Mouse (Mus musculus): Measurements from ENCODE around the gene Tnfsf9. TPM values are rescaled to one million over a fixed set of nuclear protein-coding genes. Genes with fewer than 3 reads are reported as not detected.

Tnfsf9 gene
- polyA plus RNA-seq, 1 experiment from 2014 or later = 10.4 TPM

DNA sequence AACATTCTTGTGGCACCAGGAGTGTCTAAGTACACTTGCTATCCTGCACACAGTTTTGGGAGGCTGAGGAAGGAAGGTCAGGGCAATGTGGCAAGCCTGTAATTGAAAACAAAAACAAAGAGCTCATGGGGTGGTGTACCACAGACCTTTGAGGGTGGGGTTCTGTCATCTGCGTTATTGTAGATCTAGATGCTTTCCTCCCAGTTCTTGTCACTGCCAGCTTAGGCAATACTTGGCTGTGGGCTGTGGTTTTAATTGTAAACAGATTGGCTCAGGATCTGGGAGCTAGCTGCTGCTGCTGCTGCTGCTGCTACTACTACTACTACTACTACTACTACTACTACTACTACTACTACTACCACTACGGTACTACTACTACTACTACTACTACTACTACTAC, 2.8 kb upstream of the Tnfsf9 start:
- no peak overlapping the region for H3K27ac ChIP-seq (ENCODE audit: low read depth)
- H3K9ac ChIP-seq (ENCODE audit: low read length) = no peak overlapping the region
- H3K9me3 ChIP-seq (ENCODE audit: control insufficient read depth, low read length) = no peaks in the 10 kb centered on the region
- H3K4me2 ChIP-seq (ENCODE audit: low read length) = no peak overlapping the region
- H3K36me3 ChIP-seq (ENCODE audit: control insufficient read depth, insufficient read depth, low read length) = no peaks in the 10 kb centered on the region
- 84% methylated on average over 2 of the region's 2 CpGs for WGBS
- DNase-seq (ENCODE audit: low spot score) (no peak), ATAC-seq (replicated peaks; ENCODE audit: low FRiP score, low TSS enrichment, low read depth) (no peak)
- peaks cover 17% of the 10 kb centered on the region for H3K4me1 ChIP-seq (replicated peaks; ENCODE audit: control insufficient read depth, insufficient read depth, low read length)
- no peak overlapping the region for H3K4me3 ChIP-seq (ENCODE audit: low read depth, low read length)
- no peaks in the 10 kb centered on the region for H3K27me3 ChIP-seq (replicated peaks; ENCODE audit: control insufficient read depth, insufficient read depth, low read length)

DNA sequence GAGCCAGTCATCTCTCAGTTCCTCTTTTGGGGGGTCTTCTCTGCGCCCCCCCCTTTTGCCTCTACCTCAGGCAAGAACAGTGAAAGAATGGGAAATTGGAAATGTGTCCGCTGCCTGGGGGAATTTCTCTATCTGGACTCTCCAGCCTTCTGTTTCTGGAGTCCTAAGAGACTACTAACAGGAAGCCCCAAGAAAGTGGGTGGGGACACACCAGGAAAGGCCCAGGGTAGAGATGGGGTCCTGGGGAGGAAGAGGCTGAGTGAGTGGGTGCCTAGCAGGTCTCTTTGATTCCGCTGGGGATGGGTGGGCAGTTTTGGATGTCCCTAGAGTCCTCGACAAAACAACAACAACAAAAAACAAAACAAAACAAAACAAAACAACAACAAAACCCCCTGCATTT, 629 bp upstream of the Tnfsf9 start:
- Histone ChIP-seq H3K36me3 (ENCODE audit: control insufficient read depth, insufficient read depth, low read length) (no peaks in the 10 kb centered on the region), H3K27me3 (replicated peaks; ENCODE audit: control insufficient read depth, insufficient read depth, low read length) (no peaks in the 10 kb centered on the region), H3K9ac (ENCODE audit: low read length) (peak overlapping the region; percentile 59; the same call in 1 of the 2 replicates), H3K4me1 (replicated peaks; ENCODE audit: control insufficient read depth, insufficient read depth, low read length) (peaks cover 17% of the 10 kb centered on the region), H3K4me3 (ENCODE audit: low read depth, low read length) (peak overlapping the region; percentile 63), H3K9me3 (ENCODE audit: control insufficient read depth, low read length) (no peaks in the 10 kb centered on the region), H3K27ac (ENCODE audit: low read depth) (no peak overlapping the region), H3K4me2 (ENCODE audit: low read length) (peak overlapping the region; percentile 60)
- no peak for DNase-seq (ENCODE audit: low spot score)
- 30% methylated on average over 4 of the region's 4 CpGs for WGBS
- ATAC-seq (replicated peaks; ENCODE audit: low FRiP score, low TSS enrichment, low read depth) = no peak

DNA sequence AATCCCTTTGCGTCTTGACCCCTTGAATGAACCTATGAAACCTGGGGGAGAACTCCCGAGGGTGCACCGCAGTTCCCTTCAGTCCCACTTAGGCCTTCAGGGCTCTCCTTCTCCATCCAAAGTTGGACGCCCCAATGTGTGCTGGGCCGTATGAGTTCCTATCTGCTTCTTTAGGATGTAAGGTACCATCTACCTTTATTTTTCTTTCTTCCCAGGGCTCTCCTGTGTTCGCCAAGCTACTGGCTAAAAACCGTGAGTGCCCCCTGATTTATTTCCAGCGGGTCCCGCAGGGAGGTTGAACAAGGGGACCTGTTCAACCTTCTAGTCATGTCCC, 877 bp downstream of the Tnfsf9 start:
- H3K27me3 ChIP-seq (replicated peaks; ENCODE audit: control insufficient read depth, insufficient read depth, low read length) = no peaks in the 10 kb centered on the region
- H3K9ac ChIP-seq (ENCODE audit: low read length) = peak overlapping the region; percentile 59
- H3K4me3 ChIP-seq (ENCODE audit: low read depth, low read length) = peak overlapping the region; percentile 63
- DNase-seq (ENCODE audit: low spot score) = no peak
- H3K27ac ChIP-seq (ENCODE audit: low read depth) = no peak overlapping the region
- 11% methylated on average over 9 of the region's 9 CpGs for WGBS
- H3K4me1 ChIP-seq (replicated peaks; ENCODE audit: control insufficient read depth, insufficient read depth, low read length) = peaks cover 17% of the 10 kb centered on the region
- no peaks in the 10 kb centered on the region for H3K36me3 ChIP-seq (ENCODE audit: control insufficient read depth, insufficient read depth, low read length)
- H3K4me2 ChIP-seq (ENCODE audit: low read length) = peak overlapping the region; percentile 60
- ATAC-seq (replicated peaks; ENCODE audit: low FRiP score, low TSS enrichment, low read depth) = no peak
- H3K9me3 ChIP-seq (ENCODE audit: control insufficient read depth, low read length) = no peaks in the 10 kb centered on the region

DNA sequence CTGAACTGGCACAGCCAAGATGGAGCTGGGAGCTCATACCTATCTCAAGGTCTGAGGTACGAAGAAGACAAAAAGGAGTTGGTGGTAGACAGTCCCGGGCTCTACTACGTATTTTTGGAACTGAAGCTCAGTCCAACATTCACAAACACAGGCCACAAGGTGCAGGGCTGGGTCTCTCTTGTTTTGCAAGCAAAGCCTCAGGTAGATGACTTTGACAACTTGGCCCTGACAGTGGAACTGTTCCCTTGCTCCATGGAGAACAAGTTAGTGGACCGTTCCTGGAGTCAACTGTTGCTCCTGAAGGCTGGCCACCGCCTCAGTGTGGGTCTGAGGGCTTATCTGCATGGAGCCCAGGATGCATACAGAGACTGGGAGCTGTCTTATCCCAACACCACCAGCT, 1.9 kb downstream of the Tnfsf9 start:
- 86% methylated on average over 5 of the region's 5 CpGs for WGBS
- Histone ChIP-seq H3K4me2 (ENCODE audit: low read length) (no peak overlapping the region), H3K9ac (ENCODE audit: low read length) (no peak overlapping the region), H3K4me3 (ENCODE audit: low read depth, low read length) (no peak overlapping the region), H3K27ac (ENCODE audit: low read depth) (no peak overlapping the region), H3K36me3 (ENCODE audit: control insufficient read depth, insufficient read depth, low read length) (no peaks in the 10 kb centered on the region), H3K9me3 (ENCODE audit: control insufficient read depth, low read length) (no peaks in the 10 kb centered on the region), H3K27me3 (replicated peaks; ENCODE audit: control insufficient read depth, insufficient read depth, low read length) (no peaks in the 10 kb centered on the region), H3K4me1 (replicated peaks; ENCODE audit: control insufficient read depth, insufficient read depth, low read length) (peaks cover 17% of the 10 kb centered on the region)
- ATAC-seq (replicated peaks; ENCODE audit: low FRiP score, low TSS enrichment, low read depth) = no peak
- DNase-seq (ENCODE audit: low spot score) = no peak

DNA sequence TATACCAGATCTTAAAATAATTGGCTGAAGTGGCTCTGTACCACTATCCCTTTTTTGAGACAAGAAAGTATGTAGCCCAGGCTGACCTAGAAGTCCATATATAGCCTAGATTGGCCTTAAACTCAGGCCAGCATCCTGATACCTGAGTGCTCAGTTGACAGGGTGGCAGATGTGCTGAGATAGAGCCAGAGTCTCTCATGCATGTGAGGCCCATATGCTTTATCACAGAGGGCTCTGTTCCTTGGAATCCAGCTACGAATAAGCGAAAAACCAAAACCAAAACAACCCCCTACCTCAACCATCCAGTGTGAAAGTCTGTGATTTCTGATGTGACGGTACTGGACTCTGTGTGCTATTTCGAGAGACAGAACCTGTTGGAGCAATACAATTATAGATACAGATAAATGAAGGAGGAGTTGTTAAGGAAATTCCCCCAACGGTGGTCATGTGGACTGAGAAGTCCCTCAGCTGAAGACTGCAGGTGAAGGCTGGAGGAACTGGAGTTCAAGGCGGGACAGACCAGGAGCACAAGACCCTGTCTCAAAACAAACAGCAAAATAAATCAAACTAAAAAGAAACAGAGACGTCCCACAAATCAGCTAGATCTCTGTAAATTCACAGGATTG, 3.0 kb downstream of the Tnfsf9 start:
- Histone ChIP-seq H3K36me3 (ENCODE audit: control insufficient read depth, insufficient read depth, low read length) (no peaks in the 10 kb centered on the region), H3K27ac (ENCODE audit: low read depth) (no peak overlapping the region), H3K27me3 (replicated peaks; ENCODE audit: control insufficient read depth, insufficient read depth, low read length) (no peaks in the 10 kb centered on the region), H3K4me1 (replicated peaks; ENCODE audit: control insufficient read depth, insufficient read depth, low read length) (peaks cover 17% of the 10 kb centered on the region), H3K9me3 (ENCODE audit: control insufficient read depth, low read length) (no peaks in the 10 kb centered on the region), H3K9ac (ENCODE audit: low read length) (no peak overlapping the region), H3K4me3 (ENCODE audit: low read depth, low read length) (no peak overlapping the region), H3K4me2 (ENCODE audit: low read length) (no peak overlapping the region)
- WGBS = 78% methylated on average over 7 of the region's 7 CpGs
- ATAC-seq (replicated peaks; ENCODE audit: low FRiP score, low TSS enrichment, low read depth) (no peak), DNase-seq (ENCODE audit: low spot score) (no peak)

DNA sequence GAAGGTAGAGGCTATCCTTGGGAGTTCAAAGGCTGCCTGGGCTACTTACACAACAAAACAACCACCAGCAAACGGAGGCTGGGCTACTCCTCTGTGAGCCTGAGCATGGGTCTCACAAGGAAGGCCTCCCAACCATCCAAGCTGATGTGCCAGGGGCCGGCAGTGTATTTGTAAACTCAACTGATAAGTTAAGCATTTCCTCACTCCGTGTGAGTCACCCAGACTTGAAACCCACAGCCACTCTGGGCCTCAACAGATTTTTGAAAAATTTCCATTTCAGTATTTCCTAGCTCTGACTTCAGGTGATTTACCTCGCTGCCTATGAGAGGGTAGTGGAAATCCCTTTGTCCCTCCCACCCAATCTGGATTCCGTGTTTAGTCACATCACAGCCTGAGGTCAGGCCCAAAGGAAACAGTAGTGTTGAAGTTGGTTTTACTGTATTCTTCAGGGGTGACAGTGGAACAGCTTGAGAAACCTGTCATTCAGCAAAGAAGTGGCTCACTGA, 3.6 kb downstream of the Tnfsf9 start:
- no peak for ATAC-seq (replicated peaks; ENCODE audit: low FRiP score, low TSS enrichment, low read depth)
- H3K27ac ChIP-seq (ENCODE audit: low read depth) = no peak overlapping the region
- H3K9ac ChIP-seq (ENCODE audit: low read length) = no peak overlapping the region
- no peaks in the 10 kb centered on the region for H3K9me3 ChIP-seq (ENCODE audit: control insufficient read depth, low read length)
- 33% methylated on average over 5 of the region's 5 CpGs for WGBS
- H3K4me3 ChIP-seq (ENCODE audit: low read depth, low read length) = no peak overlapping the region
- H3K27me3 ChIP-seq (replicated peaks; ENCODE audit: control insufficient read depth, insufficient read depth, low read length) = no peaks in the 10 kb centered on the region
- H3K4me2 ChIP-seq (ENCODE audit: low read length) = no peak overlapping the region
- no peaks in the 10 kb centered on the region for H3K36me3 ChIP-seq (ENCODE audit: control insufficient read depth, insufficient read depth, low read length)
- no peak for DNase-seq (ENCODE audit: low spot score)
- peaks cover 17% of the 10 kb centered on the region for H3K4me1 ChIP-seq (replicated peaks; ENCODE audit: control insufficient read depth, insufficient read depth, low read length)

DNA sequence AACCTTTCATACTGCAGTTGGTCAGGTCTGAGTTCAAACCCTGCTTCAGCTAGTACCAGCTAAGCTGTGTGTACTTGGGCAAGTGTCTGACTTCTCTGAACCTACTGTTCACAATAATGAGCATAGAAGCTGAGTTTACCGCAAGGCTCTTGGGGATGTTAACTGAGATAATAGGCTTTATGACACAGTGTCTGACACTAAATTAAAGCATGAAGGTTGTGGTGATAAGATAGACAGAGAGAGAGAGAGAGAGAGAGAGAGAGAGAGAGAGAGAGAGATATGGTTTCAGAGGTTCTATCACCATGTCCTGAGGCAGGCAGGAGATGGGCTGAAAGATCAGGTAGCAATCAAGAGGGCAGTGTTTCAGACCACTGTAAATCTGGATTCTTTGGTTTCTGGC, 4.9 kb downstream of the Tnfsf9 start:
- Histone ChIP-seq H3K36me3 (ENCODE audit: control insufficient read depth, insufficient read depth, low read length) (no peaks in the 10 kb centered on the region), H3K4me2 (ENCODE audit: low read length) (no peak overlapping the region), H3K27ac (ENCODE audit: low read depth) (no peak overlapping the region), H3K27me3 (replicated peaks; ENCODE audit: control insufficient read depth, insufficient read depth, low read length) (no peaks in the 10 kb centered on the region), H3K9me3 (ENCODE audit: control insufficient read depth, low read length) (no peaks in the 10 kb centered on the region), H3K4me3 (ENCODE audit: low read depth, low read length) (no peak overlapping the region), H3K4me1 (replicated peaks; ENCODE audit: control insufficient read depth, insufficient read depth, low read length) (peaks cover 10% of the 10 kb centered on the region), H3K9ac (ENCODE audit: low read length) (no peak overlapping the region)
- ATAC-seq (replicated peaks; ENCODE audit: low FRiP score, low TSS enrichment, low read depth) (no peak), DNase-seq (ENCODE audit: low spot score) (no peak)
- WGBS = 86% methylated on average over 1 of the region's 1 CpGs

DNA sequence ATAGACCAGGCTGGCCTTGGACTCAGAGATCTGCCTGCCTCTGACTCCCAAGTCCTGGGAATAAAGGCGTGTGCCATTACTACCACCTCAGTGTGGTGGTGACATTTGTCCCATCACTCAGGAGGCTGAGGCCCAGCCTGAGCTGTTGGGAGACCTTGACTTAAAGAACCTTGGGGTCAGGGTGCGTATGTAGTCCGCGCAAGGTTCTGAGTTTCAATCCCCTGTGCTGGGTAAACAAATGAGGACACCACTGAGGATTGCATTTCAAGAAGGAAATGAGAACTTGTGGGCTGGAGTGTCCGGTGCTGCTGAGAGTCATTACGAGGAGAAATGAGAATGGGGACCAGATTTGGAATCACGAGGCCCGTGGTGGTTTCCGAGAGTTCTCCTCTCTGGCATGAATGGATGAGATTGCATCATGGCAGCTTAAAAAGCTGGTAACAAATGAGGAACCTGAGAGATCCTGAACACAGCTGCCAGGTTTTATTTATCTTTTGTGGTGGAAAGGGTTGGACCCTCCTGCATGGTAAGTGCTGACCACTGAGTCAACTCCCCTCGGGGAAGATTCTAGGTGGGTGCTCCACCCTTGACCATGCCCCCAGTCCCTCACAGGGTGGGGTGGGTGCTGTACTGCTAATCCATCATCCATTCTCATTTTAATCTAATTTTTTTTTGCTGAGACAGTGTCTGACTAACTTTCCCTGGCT, 7.8 kb downstream of the Tnfsf9 start:
- H3K4me1 ChIP-seq (replicated peaks; ENCODE audit: control insufficient read depth, insufficient read depth, low read length) = no peaks in the 10 kb centered on the region
- H3K4me2 ChIP-seq (ENCODE audit: low read length) = no peak overlapping the region
- no peaks in the 10 kb centered on the region for H3K36me3 ChIP-seq (ENCODE audit: control insufficient read depth, insufficient read depth, low read length)
- no peaks in the 10 kb centered on the region for H3K27me3 ChIP-seq (replicated peaks; ENCODE audit: control insufficient read depth, insufficient read depth, low read length)
- H3K4me3 ChIP-seq (ENCODE audit: low read depth, low read length) = no peak overlapping the region
- no peaks in the 10 kb centered on the region for H3K9me3 ChIP-seq (ENCODE audit: control insufficient read depth, low read length)
- H3K9ac ChIP-seq (ENCODE audit: low read length) = no peak overlapping the region
- WGBS = 82% methylated on average over 10 of the region's 10 CpGs
- no peak for DNase-seq (ENCODE audit: low spot score)
- no peak for ATAC-seq (replicated peaks; ENCODE audit: low FRiP score, low TSS enrichment, low read depth)
- no peak overlapping the region for H3K27ac ChIP-seq (ENCODE audit: low read depth)

DNA sequence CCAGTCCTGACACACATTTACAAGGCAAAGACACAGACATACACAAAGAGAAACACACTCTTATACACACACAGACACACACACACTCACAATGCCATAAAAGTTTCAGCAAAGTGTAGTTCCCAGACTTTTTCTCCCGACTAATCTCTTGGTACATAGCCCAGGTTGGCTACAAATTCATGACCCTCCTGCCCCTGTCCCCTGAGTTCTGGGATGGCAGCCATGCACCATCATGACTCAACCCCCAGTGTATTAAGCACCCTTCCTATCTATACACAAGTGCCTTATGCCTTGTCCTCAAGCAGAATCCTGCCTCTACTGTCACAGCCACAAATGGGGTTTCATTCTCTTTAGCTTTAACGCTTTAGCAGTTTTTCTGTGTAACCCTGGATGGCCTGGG, 11.7 kb downstream of the Tnfsf9 start:
- ATAC-seq (replicated peaks; ENCODE audit: low FRiP score, low TSS enrichment, low read depth) = no peak
- Histone ChIP-seq H3K27ac (ENCODE audit: low read depth) (no peak overlapping the region), H3K9ac (ENCODE audit: low read length) (no peak overlapping the region), H3K36me3 (ENCODE audit: control insufficient read depth, insufficient read depth, low read length) (no peaks in the 10 kb centered on the region), H3K27me3 (replicated peaks; ENCODE audit: control insufficient read depth, insufficient read depth, low read length) (no peaks in the 10 kb centered on the region), H3K4me3 (ENCODE audit: low read depth, low read length) (no peak overlapping the region), H3K4me2 (ENCODE audit: low read length) (no peak overlapping the region), H3K4me1 (replicated peaks; ENCODE audit: control insufficient read depth, insufficient read depth, low read length) (peaks cover 4% of the 10 kb centered on the region; the same call in 1 of the 2 replicates), H3K9me3 (ENCODE audit: control insufficient read depth, low read length) (no peaks in the 10 kb centered on the region)
- DNase-seq (ENCODE audit: low spot score) = no peak
- 76% methylated on average over 2 of the region's 2 CpGs for WGBS

Data from intestine, embryonic 14.5 days (tissue).